Mouse (Mus musculus) liver, embryonic 12.5 days (tissue): Measurements from ENCODE around the gene Polr3a. TPM values are rescaled to one million over a fixed set of nuclear protein-coding genes. Genes with fewer than 3 reads are reported as not detected.

Source experiments
- ATAC-seq: fragments of 200-750 bp; cut with Nextera tagmentation; 2 replicates; pipeline ENCODE4 v1.8.0; 2017; ENCODE audit warnings: moderate number of reproducible peaks, mild to moderate bottlenecking, moderate library complexity
- H3K27ac ChIP-seq: fragments of 300-500 bp; sonication (generic); 2 replicates; pipeline ENCODE4 v1.5.1; 2016; ENCODE audit warnings: mild to moderate bottlenecking
- H3K27me3 ChIP-seq: fragments of 300-500 bp; sonication (generic); replicated peaks from 2 replicates; pipeline ENCODE4 v1.6.1; 2016; ENCODE audit warnings: mild to moderate bottlenecking, moderate library complexity
- H3K36me3 ChIP-seq: fragments of 300-500 bp; sonication (generic); 2 replicates; pipeline ENCODE4 v1.6.1; 2016; ENCODE audit warnings: mild to moderate bottlenecking, moderate library complexity
- H3K4me1 ChIP-seq: fragments of 300-500 bp; sonication (generic); 2 replicates; pipeline ENCODE4 v1.6.1; 2016
- H3K4me2 ChIP-seq: fragments of 300-500 bp; sonication (generic); 2 replicates; pipeline ENCODE4 v1.6.1; 2016; ENCODE audit warnings: mild to moderate bottlenecking, moderate library complexity
- H3K4me3 ChIP-seq: fragments of 300-500 bp; sonication (generic); 2 replicates; pipeline ENCODE4 v1.5.1; 2016; ENCODE audit warnings: mild to moderate bottlenecking, moderate library complexity
- H3K9ac ChIP-seq: fragments of 300-500 bp; sonication (generic); 2 replicates; pipeline ENCODE4 v1.6.1; 2016; ENCODE audit warnings: mild to moderate bottlenecking, moderate library complexity
- H3K9me3 ChIP-seq: fragments of 300-500 bp; sonication (generic); replicated peaks from 2 replicates; pipeline ENCODE4 v1.6.1; 2016; ENCODE audit warnings: mild to moderate bottlenecking, moderate library complexity
- WGBS: fragments of 180-500 bp; shearing (Covaris S2); methylation state at CpG from one replicate; pipeline ENCODE4 v1.1.7; 2016; ENCODE audit not compliant: insufficient replicate concordance; 5-methylcytosine and 5-hydroxymethylcytosine counted together
- polyA plus RNA-seq: library from polyadenylated mRNA; unstranded; fragments of >200 nt; fragmentation: Nextera tagmentation; extraction: Ambion mirVana; gene quantifications from 2 replicates; pipeline ENCODE4 v1.2.1, GENCODE M21; 2016

Gene Polr3a
- polyA plus RNA-seq, 1 experiment from 2014 or later = 14.0 TPM

DNA sequence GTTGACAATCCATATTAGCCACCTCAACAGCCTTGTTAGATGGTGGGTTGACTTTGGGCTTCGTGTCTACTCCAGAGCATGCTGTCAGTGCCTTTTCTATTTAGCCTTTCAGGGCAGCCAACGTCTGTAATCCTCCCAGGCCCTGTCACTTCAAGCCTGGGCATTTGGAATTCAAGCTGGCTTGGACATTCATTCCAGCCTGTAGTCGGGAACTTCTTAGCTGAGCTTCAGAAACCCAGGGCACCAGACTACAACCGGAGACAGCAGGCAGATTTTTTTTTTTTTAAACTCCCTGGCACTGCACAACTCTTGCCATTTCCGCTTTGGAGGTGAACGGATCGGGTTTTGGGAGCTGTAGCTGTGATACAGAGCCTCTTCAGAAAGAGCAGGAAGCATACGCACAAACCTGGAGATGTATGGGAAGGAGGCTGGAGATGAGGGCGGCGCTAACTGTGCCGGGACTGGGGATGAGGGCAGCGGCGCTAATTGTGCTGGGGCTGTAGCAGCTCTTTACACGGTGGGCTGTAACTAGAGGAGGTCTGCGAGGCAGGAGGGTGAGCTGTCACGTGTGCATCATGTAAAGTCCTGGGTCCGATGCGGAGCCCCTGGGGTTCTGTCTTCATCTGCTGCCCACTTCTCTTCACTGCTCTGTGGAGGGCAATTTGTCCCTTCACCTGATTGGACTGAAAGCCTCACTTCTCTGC, 21.4 kb upstream of the Polr3a start:
- Histone ChIP-seq H3K27ac (no peak overlapping the region), H3K9me3 (no peaks in the 10 kb centered on the region), H3K36me3 (no peaks in the 10 kb centered on the region), H3K9ac (no peak overlapping the region), H3K4me1 (no peaks in the 10 kb centered on the region), H3K27me3 (peaks cover 31% of the 10 kb centered on the region), H3K4me2 (no peak overlapping the region), H3K4me3 (no peak overlapping the region)
- ATAC-seq = no peak
- WGBS = 24% methylated on average over 18 of the region's 18 CpGs

DNA sequence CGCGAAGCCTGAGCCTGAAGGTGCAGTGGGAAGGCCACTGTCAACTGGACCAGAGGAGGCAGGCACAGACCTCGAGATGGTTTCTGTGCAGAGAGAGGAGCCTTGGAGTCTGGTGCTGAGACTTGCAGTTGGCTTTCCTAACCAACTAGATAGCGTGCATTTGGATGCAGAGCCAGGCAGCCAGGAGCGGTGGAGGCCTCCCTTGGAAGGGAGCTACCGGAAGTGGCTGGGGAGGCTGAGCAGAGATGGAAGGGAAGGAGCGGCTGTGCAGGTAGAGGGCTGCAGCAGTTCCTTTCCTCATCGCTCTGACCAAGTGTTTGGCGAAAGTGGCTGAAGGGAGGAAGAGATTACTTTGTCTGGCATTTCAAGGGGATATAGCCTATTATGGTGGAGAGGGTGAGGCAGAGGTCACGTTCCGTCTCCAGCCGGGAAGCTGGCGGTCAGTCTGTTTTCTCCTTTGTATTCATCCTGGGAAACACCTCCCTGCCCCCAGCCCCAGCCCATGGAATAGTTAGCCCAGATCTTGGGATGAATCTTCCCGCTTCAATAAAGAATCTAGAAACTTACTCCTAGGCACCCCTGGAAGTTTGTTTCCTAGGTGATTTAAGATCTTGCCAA, 20.7 kb upstream of the Polr3a start:
- ATAC-seq = no peak
- no peak overlapping the region for H3K4me3 ChIP-seq
- no peaks in the 10 kb centered on the region for H3K4me1 ChIP-seq
- 31% methylated on average over 13 of the region's 14 CpGs for WGBS
- no peak overlapping the region for H3K27ac ChIP-seq
- H3K36me3 ChIP-seq = no peaks in the 10 kb centered on the region
- H3K9ac ChIP-seq = no peak overlapping the region
- H3K27me3 ChIP-seq = peaks cover 31% of the 10 kb centered on the region
- H3K4me2 ChIP-seq = no peak overlapping the region
- H3K9me3 ChIP-seq = no peaks in the 10 kb centered on the region

DNA sequence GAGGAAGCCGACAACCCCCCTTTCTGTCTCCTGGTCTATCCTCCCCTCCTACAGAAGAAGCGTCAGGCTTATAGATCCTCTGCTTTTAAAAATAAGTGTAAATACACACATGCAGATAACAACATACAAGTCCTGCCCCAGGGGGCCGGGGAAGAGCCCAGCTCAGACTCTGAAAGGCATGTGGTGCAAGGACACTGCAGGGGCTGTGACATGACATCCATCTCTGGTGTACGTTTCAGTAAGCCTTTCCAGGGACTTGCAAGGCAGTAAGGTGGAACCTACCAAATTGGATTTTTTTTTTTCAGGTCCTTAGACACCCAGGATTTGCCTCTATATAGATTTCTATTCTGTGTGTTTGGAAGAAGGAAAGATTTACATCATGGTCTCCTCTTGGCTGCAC, 14.4 kb upstream of the Polr3a start:
- H3K36me3 ChIP-seq = peaks cover 39% of the 10 kb centered on the region
- no peaks in the 10 kb centered on the region; the same call in 1 of the 2 replicates for H3K27me3 ChIP-seq
- H3K4me1 ChIP-seq = peaks cover 11% of the 10 kb centered on the region
- no peak overlapping the region for H3K4me2 ChIP-seq
- 71% methylated on average over 4 of the region's 4 CpGs for WGBS
- no peak for ATAC-seq
- no peak overlapping the region for H3K9ac ChIP-seq
- H3K27ac ChIP-seq = 0 out of 2 replicates have a peak overlapping the region, but pooled peaks have one; percentile 10
- H3K4me3 ChIP-seq = no peak overlapping the region
- no peaks in the 10 kb centered on the region for H3K9me3 ChIP-seq

DNA sequence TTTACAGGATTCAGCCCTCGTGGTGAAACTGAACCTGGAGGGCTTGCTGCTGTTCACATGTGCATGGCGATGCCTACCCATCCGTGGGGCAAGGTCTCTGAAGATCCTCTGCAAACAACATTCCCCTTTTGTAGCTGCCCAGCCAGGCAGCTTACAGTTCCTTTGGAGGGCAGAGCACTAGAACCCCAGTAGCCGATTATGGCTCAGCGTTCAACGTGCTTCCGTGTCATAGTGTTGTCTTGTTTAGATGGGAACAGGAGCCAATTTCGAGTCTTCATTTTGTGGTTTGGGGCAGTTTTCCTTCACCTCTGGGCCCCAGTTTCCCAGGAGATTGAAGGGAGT, 14.0 kb upstream of the Polr3a start:
- Histone ChIP-seq H3K27ac (0 out of 2 replicates have a peak overlapping the region, but pooled peaks have one; percentile 10), H3K9ac (no peak overlapping the region), H3K4me2 (peak overlapping the region; percentile 16; the same call in 1 of the 2 replicates), H3K4me3 (no peak overlapping the region), H3K27me3 (no peaks in the 10 kb centered on the region; the same call in 1 of the 2 replicates), H3K4me1 (peaks cover 11% of the 10 kb centered on the region), H3K36me3 (peaks cover 44% of the 10 kb centered on the region), H3K9me3 (no peaks in the 10 kb centered on the region)
- no peak for ATAC-seq
- 38% methylated on average over 8 of the region's 8 CpGs for WGBS

DNA sequence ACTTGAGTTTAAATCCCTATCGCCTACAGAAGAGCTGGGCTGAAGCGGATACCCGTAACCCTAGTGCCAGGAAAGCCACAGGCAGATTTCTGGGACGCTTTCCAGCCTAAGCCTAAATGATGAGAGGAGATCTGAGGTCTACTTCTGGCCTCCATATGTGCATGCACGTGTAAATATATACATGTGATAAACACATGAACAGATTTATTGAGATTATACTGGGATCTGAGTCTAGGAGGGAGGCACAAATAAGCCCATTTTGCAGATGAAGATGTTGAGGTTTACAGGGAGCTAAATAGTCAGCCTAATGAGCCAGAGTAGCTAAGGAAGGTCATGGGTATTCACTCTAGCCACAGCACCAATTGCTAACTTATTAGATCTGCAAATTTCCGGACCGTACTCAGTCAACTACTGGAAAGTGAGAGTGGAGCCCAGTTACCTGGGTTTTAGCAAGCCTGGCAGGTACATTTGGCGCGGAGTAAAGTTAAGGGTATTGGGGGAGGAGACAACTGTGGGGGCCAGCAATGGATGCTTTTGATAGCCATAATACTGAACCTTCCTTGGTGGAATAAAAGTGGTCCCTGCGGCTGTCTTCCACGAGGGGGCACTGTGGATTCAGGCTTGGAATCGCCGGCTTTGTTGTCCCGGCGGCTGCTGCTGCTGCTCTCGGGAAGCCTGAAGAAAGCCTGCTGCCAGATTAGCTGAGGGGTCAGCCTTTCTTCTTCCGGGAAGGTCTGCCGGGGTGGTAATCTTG, 13.4 kb upstream of the Polr3a start:
- ATAC-seq = peak; percentile 47
- 18% methylated on average over 18 of the region's 18 CpGs for WGBS
- peak overlapping the region; percentile 16; the same call in 1 of the 2 replicates for H3K4me2 ChIP-seq
- no peak overlapping the region for H3K9ac ChIP-seq
- peak overlapping the region; percentile 25; the same call in 1 of the 2 replicates for H3K27ac ChIP-seq
- peaks cover 12% of the 10 kb centered on the region for H3K4me1 ChIP-seq
- no peaks in the 10 kb centered on the region for H3K27me3 ChIP-seq
- H3K9me3 ChIP-seq = no peaks in the 10 kb centered on the region
- no peak overlapping the region for H3K4me3 ChIP-seq
- H3K36me3 ChIP-seq = peaks cover 49% of the 10 kb centered on the region

DNA sequence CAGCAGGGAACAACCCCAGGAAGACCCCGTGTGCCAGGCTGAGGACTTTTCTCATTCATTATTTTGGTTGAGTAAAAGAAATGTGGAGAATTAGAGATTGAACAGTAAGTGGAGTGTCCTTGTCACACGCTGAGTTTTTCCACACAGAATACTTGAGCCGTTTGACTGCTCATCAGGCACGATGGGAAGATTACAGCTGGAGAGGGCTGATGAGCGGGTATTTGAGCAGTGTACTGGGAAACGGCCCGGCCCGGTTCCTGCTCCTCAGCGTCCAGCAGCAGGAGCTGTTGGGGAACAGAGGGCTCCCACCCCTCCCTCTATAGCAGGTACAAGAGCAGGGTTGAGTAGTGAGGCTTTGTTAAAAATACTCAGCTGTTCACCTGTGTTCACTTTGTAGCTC, 12.6 kb upstream of the Polr3a start:
- peaks cover 57% of the 10 kb centered on the region for H3K36me3 ChIP-seq
- peak; percentile 24; the same call in 1 of the 2 replicates for ATAC-seq
- H3K9ac ChIP-seq = no peak overlapping the region
- no peaks in the 10 kb centered on the region for H3K9me3 ChIP-seq
- 43% methylated on average over 9 of the region's 9 CpGs for WGBS
- 0 out of 2 replicates have a peak overlapping the region, but pooled peaks have one; percentile 4 for H3K27ac ChIP-seq
- no peak overlapping the region for H3K4me2 ChIP-seq
- no peaks in the 10 kb centered on the region for H3K27me3 ChIP-seq
- H3K4me3 ChIP-seq = no peak overlapping the region
- H3K4me1 ChIP-seq = peaks cover 19% of the 10 kb centered on the region

DNA sequence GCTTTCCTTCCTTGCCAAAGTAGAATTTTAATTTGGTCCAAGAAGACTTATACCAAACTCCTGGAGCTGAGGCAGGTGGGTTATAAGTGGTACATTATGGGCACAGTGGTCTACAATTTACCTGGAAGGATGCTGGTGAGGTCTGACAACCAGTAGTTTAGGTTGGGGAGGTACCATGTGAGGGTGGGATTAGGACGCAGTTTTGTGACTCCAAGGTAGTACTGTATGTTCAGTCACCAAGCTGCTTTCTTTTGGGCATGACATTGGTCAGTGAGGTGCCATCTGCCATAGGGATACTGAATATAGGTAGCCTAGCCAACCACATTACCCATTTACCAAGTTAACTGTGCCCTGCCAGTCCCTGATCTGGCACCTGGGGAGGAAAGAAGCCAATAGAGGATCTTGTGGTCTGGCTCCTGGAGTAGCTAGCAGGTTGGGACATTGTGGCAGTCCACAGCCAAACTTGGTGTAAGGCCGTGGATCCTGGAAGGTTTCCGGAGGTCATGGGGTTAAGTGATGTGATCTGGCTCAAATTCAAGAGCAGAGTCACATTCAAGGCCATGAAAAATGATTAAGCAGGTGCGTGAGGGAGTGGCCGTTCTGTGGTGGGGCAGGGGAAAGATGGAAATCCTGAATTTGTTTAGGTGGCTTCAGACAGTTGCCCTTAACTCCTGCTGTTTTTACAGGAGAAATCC, 11.8 kb upstream of the Polr3a start:
- ATAC-seq = no peak
- WGBS = 64% methylated on average over 5 of the region's 5 CpGs
- peaks cover 65% of the 10 kb centered on the region for H3K36me3 ChIP-seq

DNA sequence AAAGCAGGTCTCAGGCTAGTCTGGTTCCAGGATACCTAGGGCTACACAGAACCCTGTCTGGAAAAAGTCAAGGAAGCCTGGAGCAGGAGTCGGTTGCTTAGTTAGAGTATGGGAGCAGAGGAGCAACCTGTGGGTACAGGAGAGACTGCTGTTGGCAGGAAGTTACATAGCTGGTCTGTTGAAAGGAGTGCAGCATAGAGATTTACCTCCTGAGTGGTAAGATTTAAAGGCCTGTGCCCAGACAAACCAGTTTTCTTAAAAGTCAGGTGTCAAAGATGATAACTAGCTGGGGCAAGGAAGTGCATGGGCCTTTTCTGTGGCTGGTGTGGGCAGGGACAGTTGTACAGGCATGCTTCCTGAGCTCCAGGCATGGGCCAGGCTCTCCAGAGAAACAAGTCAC, 10.6 kb upstream of the Polr3a start:
- Histone ChIP-seq H3K36me3 (peaks cover 78% of the 10 kb centered on the region), H3K4me1 (peaks cover 39% of the 10 kb centered on the region)
- 76% methylated on average over 1 of the region's 1 CpGs for whole genome bisulfite sequencing

More for the DNA sequence above, 11.8 kb upstream of the Polr3a start:
- H3K27me3 ChIP-seq = no peaks in the 10 kb centered on the region
- H3K4me1 ChIP-seq = peaks cover 27% of the 10 kb centered on the region
- no peak overlapping the region for H3K9ac ChIP-seq
- no peak overlapping the region for H3K4me3 ChIP-seq
- H3K27ac ChIP-seq = no peak overlapping the region
- no peak overlapping the region for H3K4me2 ChIP-seq
- H3K9me3 ChIP-seq = no peaks in the 10 kb centered on the region

DNA sequence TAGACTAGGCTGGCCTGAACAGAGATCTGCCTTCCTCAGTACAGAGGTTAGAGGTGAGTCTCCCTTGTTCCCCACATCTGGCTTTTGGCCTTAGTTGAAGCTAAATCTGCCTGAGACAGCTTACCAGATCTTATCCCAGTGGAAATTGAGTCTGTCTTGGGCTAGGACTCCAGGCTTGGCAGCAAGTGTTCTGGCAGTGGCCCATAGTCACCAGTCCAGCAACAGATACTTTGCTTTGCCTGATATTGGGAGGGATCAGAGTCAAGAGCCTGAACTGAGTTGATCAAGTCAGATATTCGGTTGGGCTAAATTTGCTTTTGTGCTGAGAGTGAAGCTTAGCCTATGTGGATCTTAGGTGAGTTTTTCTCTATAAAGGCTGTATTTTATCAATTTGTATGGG, 9.6 kb upstream of the Polr3a start:
- WGBS = 80% methylated on average over 1 of the region's 1 CpGs

More for the DNA sequence above, 10.6 kb upstream of the Polr3a start:
- Histone ChIP-seq H3K4me2 (no peak overlapping the region), H3K27me3 (no peaks in the 10 kb centered on the region), H3K9me3 (no peaks in the 10 kb centered on the region), H3K4me3 (no peak overlapping the region), H3K9ac (no peak overlapping the region), H3K27ac (0 out of 2 replicates have a peak overlapping the region, but pooled peaks have one; percentile 13)
- ATAC-seq = no peak

DNA sequence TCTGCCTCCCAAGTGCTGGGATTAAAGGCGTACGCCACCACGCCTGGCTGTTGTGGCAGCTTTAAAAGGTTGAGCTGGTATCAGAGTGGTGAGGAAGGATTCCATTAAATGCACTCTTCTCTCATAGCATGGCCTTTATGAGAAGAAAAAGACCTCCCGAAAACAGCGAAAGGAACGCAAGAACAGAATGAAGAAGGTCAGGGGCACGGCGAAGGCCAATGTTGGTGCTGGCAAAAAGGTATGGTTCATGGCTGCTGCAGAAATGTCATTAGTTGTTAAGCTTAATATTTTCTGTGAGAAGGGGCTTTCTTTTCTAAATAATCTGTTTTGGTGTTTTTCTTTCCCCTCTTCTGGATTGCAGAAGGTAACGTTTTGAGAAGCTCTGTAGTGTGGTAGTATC, 6.4 kb upstream of the Polr3a start:
- ATAC-seq = no peak
- H3K4me1 ChIP-seq = peaks cover 41% of the 10 kb centered on the region
- peak overlapping the region; percentile 82 for H3K4me2 ChIP-seq
- 68% methylated on average over 9 of the region's 9 CpGs for WGBS
- peak overlapping the region; percentile 93 for H3K9ac ChIP-seq
- H3K27ac ChIP-seq = 0 out of 2 replicates have a peak overlapping the region, but pooled peaks have one; percentile 3
- peak overlapping the region; percentile 79 for H3K4me3 ChIP-seq
- H3K36me3 ChIP-seq = peaks cover 68% of the 10 kb centered on the region
- no peaks in the 10 kb centered on the region for H3K27me3 ChIP-seq
- no peaks in the 10 kb centered on the region for H3K9me3 ChIP-seq

More for the DNA sequence above, 9.6 kb upstream of the Polr3a start:
- Histone ChIP-seq H3K4me2 (no peak overlapping the region), H3K27ac (no peak overlapping the region), H3K9ac (no peak overlapping the region), H3K4me3 (no peak overlapping the region), H3K9me3 (no peaks in the 10 kb centered on the region), H3K36me3 (peaks cover 87% of the 10 kb centered on the region), H3K4me1 (peaks cover 46% of the 10 kb centered on the region), H3K27me3 (no peaks in the 10 kb centered on the region)
- ATAC-seq = no peak

DNA sequence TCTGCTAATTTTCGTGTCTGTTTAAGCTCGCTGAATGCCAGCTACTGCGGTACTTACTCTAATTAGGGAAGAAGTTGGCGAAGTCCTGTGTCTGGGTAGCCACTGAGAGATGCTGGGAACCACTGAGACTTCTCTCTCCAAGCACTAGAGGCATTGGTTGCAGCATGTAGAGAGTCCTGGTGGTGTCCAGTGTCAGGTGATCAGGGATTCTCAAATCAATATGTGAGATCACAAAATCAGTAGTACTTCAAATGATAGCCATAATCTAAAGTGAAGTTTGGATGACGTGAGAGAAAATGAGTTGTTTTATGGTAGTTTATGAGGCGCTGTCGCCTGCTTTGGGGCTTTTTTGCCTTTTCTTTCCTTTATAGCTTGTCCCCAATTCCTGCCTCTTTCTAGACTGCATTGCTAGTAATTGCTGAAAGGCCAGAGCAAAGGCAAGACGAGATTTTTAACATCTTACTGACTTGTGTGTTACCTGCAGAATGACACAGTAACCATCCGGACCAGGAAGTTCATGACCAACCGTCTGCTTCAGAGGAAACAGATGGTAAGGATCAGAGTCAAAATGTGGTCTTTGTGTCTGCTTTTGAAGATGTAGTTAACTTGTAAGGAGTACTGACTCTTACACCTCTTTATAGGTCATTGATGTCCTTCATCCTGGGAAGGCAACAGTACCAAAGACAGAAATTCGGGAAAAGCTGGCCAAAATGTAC, 4.6 kb upstream of the Polr3a start:
- H3K4me2 ChIP-seq = peak overlapping the region; percentile 82
- H3K9me3 ChIP-seq = no peaks in the 10 kb centered on the region
- peak overlapping the region; percentile 79 for H3K4me3 ChIP-seq
- H3K4me1 ChIP-seq = peaks cover 38% of the 10 kb centered on the region
- H3K27ac ChIP-seq = peak overlapping the region; percentile 77
- no peaks in the 10 kb centered on the region for H3K27me3 ChIP-seq
- WGBS = under 1% methylated on average over 11 of the region's 11 CpGs
- H3K9ac ChIP-seq = peak overlapping the region; percentile 93
- no peak for ATAC-seq
- H3K36me3 ChIP-seq = peaks cover 49% of the 10 kb centered on the region
